Mouse (Mus musculus): ENCODE data around the gene Olfr38.

DNA sequence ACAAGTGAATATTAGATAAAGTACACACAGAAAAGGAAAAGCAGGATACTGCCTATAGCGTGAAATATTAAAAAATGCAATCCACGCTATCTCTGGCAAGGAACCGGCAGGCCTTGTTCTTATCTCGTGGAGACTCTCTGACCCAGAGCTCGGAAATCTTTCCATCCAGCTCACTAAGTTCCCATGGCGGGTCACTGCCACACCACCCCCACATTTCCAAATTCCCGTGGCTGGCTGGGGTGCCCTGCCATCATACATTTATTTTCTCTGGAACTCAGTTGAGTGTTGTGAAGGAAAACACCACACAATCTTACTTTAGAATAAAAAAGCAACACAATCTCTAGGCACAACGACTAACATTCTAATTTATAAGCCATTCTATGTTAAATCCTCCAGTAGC is 41.5 kb upstream of the Olfr38 start:
- TF ChIP-seq USF1 (IDR thresholded peaks at IDR 0.05; ENCODE audit: low read depth) (no peak), CTCF (IDR thresholded peaks at IDR 0.05; ENCODE audit: control insufficient read depth, insufficient read depth, insufficient read length) (no peak), MAX (IDR thresholded peaks at IDR 0.05) (no peak), MYOG (IDR thresholded peaks at IDR 0.05; ENCODE audit: control insufficient read depth, extremely low read depth, insufficient read length) (no peak), CEBPB (IDR thresholded peaks at IDR 0.05; ENCODE audit: low read depth) (no peak), FOSL1 (IDR thresholded peaks at IDR 0.05; ENCODE audit: insufficient read depth, low read length, poor library complexity, severe bottlenecking) (no peak), MYOD1 (IDR thresholded peaks at IDR 0.05; ENCODE audit: control insufficient read depth, insufficient read length, low read depth) (no peak)

Measured in C2C12 (cell line).